Mouse (Mus musculus): Measurements from ENCODE around the gene Tmem63b.

DNA sequence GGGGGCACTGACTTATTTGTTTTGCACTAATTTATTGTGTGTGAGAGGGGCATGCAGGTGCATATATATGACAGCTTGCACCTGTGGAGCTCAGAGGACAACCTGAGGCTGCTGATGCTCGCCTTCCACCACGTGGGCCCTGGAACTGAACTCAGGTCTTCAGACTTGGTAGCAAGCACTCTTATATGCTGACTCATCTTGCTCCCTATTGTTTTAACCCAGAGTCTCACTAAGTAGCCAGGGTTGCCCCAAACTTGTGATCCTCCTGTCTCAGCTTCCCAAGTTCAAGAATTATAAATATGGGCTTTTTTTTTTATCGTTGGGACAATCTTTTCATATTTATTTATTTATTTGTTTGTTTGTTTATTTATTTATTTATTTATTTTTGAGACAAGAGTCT is 55.7 kb downstream of the Tmem63b start:
- no peak for TF ChIP-seq ZKSCAN1 (IDR thresholded peaks at IDR 0.05; ENCODE audit: low read depth, low read length)
- no peak for TF ChIP-seq ZMIZ1 (IDR thresholded peaks at IDR 0.05; ENCODE audit: low read depth, low read length)
- no peak for TF ChIP-seq CTCF (IDR thresholded peaks at IDR 0.05 in 2 of 3, conservative IDR thresholded peaks at IDR 0.05 in 1 of 3; ENCODE audit: control insufficient read depth in 1 of 3, insufficient read depth in 1 of 3, low read depth in 2 of 3, low read length in 3 of 3, poor library complexity in 1 of 3, severe bottlenecking in 1 of 3)
- TF ChIP-seq ZNF384 (IDR thresholded peaks at IDR 0.05; ENCODE audit: low read depth, low read length): no peak
- no peak for TF ChIP-seq MYC (IDR thresholded peaks at IDR 0.05; ENCODE audit: low read depth, low read length)
- TF ChIP-seq E2F4 (IDR thresholded peaks at IDR 0.05; ENCODE audit: borderline replicate concordance, low read depth, low read length): no peak
- no peak for TF ChIP-seq CHD2 (IDR thresholded peaks at IDR 0.05; ENCODE audit: low read length)
- no peak for TF ChIP-seq POLR2A (IDR thresholded peaks at IDR 0.05; ENCODE audit: control insufficient read depth in 1 of 2, insufficient read depth in 1 of 2, low read depth in 1 of 2, low read length in 2 of 2, poor library complexity in 1 of 2)
- no peak for TF ChIP-seq TAL1 (IDR thresholded peaks at IDR 0.05; ENCODE audit: low read length)
- TF ChIP-seq MAZ (IDR thresholded peaks at IDR 0.05; ENCODE audit: low read depth, low read length): no peak
- no peak for TF ChIP-seq MAFK (IDR thresholded peaks at IDR 0.05; ENCODE audit: borderline replicate concordance, low read depth, low read length)
- no peak for TF ChIP-seq GATA1 (IDR thresholded peaks at IDR 0.05; ENCODE audit: low read depth, low read length)
- no peak for TF ChIP-seq USF1 (IDR thresholded peaks at IDR 0.05; ENCODE audit: low read depth, low read length)
